Mouse (Mus musculus) 3134 (cell line): Measurements from ENCODE around the gene C130032M10Rik.

Source experiments
- DNase-seq: peaks from one replicate; pipeline ENCODE4 v3.0.0-alpha.2; 2011; ENCODE audit warnings: low spot score; ENCODE audit not compliant: insufficient read length; ENCODE audit errors: extremely low read depth

C130032M10Rik gene

GRCm38 (mm10) chr9:114546765-114547164 lies 31.3 kb downstream of the C130032M10Rik start:
- no peak for DNase-seq

- no peak for DNase-seq
Observed at GRCm38 (mm10) chr9:114547643-114548077, 32.2 kb downstream of the C130032M10Rik start.

GRCm38 (mm10) chr9:114548496-114548895 lies 33.0 kb downstream of the C130032M10Rik start:
- no peak for DNase-seq

GRCm38 (mm10) chr9:114549117-114549516 lies 33.6 kb downstream of the C130032M10Rik start:
- no peak for DNase-seq

- no peak for DNase-seq
Observed at GRCm38 (mm10) chr9:114550033-114550432, 34.5 kb downstream of the C130032M10Rik start.

GRCm38 (mm10) chr9:114553828-114554227 lies 38.3 kb downstream of the C130032M10Rik start:
- no peak for DNase-seq

GRCm38 (mm10) chr9:114554355-114554979 lies 39.0 kb downstream of the C130032M10Rik start:
- no peak for DNase-seq

- DNase-seq, result no peak
Observed at GRCm38 (mm10) chr9:114556276-114556855, 40.9 kb downstream of the C130032M10Rik start.

- DNase-seq, result no peak
Observed at GRCm38 (mm10) chr9:114557086-114557485, 41.6 kb downstream of the C130032M10Rik start.

- DNase-seq, result no peak
Observed at GRCm38 (mm10) chr9:114560141-114560540, 44.6 kb downstream of the C130032M10Rik start.

GRCm38 (mm10) chr9:114560771-114561670 lies 45.5 kb downstream of the C130032M10Rik start:
- DNase-seq, result no peak

- DNase-seq, result no peak
Observed at GRCm38 (mm10) chr9:114561671-114561971, 46.1 kb downstream of the C130032M10Rik start.

GRCm38 (mm10) chr9:114562031-114562918 lies 46.8 kb downstream of the C130032M10Rik start:
- no peak for DNase-seq

GRCm38 (mm10) chr9:114562919-114563751 lies 47.6 kb downstream of the C130032M10Rik start:
- no peak for DNase-seq

- no peak for DNase-seq
Observed at GRCm38 (mm10) chr9:114563761-114564606, 48.5 kb downstream of the C130032M10Rik start, which contains the start of gene Trim71. Trim71 (minus strand) TSS chr9:114564369.

- no peak for DNase-seq
Observed at GRCm38 (mm10) chr9:114564667-114565066, 49.2 kb downstream of the C130032M10Rik start.
